Mouse (Mus musculus) liver, adult 2 months (tissue): Measurements from ENCODE around the gene Ube2v1.

Experiments
- CTCF ChIP-seq: fragments of 200-500 bp; IDR thresholded peaks from 2 replicates; pipeline ENCODE4 v1.5.1; 2011; ENCODE audit warnings: low read depth, low read length, control low read depth
- POLR2A ChIP-seq: fragments of 200-500 bp; IDR thresholded peaks from 2 replicates; pipeline ENCODE4 v1.6.1; 2011; ENCODE audit warnings: low read length, control low read depth; ENCODE audit not compliant: insufficient read depth; ENCODE audit errors: extremely low read depth

GRCm38 (mm10) chr2:167570815-167571214 is 61.1 kb downstream of the Ube2v1 start:
- no peak for TF ChIP-seq POLR2A
- TF ChIP-seq CTCF: no peak
